Mouse (Mus musculus): ENCODE results near the gene Plcg1.

- TF ChIP-seq CTCF (IDR thresholded peaks at IDR 0.05; ENCODE audit: borderline replicate concordance, control insufficient read depth, extremely low read depth, insufficient read depth, low read length, poor library complexity) (no peak), POLR2A (IDR thresholded peaks at IDR 0.05; ENCODE audit: control insufficient read depth, extremely low read depth, insufficient read depth, low read length, poor library complexity) (no peak)
These were observed 34.0 kb downstream of the Plcg1 start for GRCm38 (mm10) chr2:160765096-160765495.

Data from thymus, adult 2 months (tissue).